Comparison of ENCODE assay signal across 25 mouse cellular contexts in genomic region chr16:22129511-22129910, GRCm38 (mm10).
"Had no signal": no experiment of that assay in that cellular context is flagged by ENCODE, and none has a peak within 500 bp of the region (broad histone marks: within the 10 kb centered on the region; RNA-seq: fewer than 3 reads in every experiment).

No protein-coding gene starts in this region.

- H3K9me3 ChIP-seq: limb, embryonic 10.5 days; limb, embryonic 13.5 days; liver, embryonic 12.5 days; liver, embryonic 15.5 days; lung, embryonic 15.5 days; midbrain, embryonic 13.5 days; neural tube, embryonic 13.5 days; stomach, embryonic 15.5 days had no signal

- H3K4me1 ChIP-seq: liver, embryonic 12.5 days; liver, embryonic 15.5 days; lung, embryonic 15.5 days; midbrain, embryonic 13.5 days had no signal

- H3K27me3 ChIP-seq: limb, embryonic 13.5 days; liver, embryonic 12.5 days; liver, embryonic 15.5 days; lung, embryonic 15.5 days; midbrain, embryonic 13.5 days; neural tube, embryonic 13.5 days; stomach, embryonic 15.5 days had no signal

- DNase-seq: layer of hippocampus, adult 9-11 months; liver; lung, adult 18-20 months; lung, postnatal 10 days; lung, postnatal 36 days; retina, postnatal 1 day; right cerebral cortex, postnatal 25 days; spleen, adult 18-20 months; thymus, adult 18-20 months; thymus, postnatal 36 days had no signal

- H3K4me2 ChIP-seq: limb, embryonic 13.5 days; liver, embryonic 12.5 days; liver, embryonic 15.5 days; lung, embryonic 15.5 days; midbrain, embryonic 13.5 days; neural tube, embryonic 13.5 days; stomach, embryonic 15.5 days had no signal

- H3K9ac ChIP-seq: limb, embryonic 13.5 days; liver, embryonic 12.5 days; liver, embryonic 15.5 days; lung, embryonic 15.5 days; midbrain, embryonic 13.5 days; neural tube, embryonic 13.5 days; stomach, embryonic 15.5 days had no signal

- H3K4me3 ChIP-seq: layer of hippocampus, adult 2 months; limb, embryonic 10.5 days; limb, embryonic 13.5 days; liver, embryonic 12.5 days; liver, embryonic 15.5 days; lung, embryonic 15.5 days; megakaryocyte, embryonic 14.5 days; midbrain, embryonic 10.5 days; midbrain, embryonic 13.5 days; myocyte; neural tube, embryonic 13.5 days; stomach, embryonic 15.5 days had no signal

- H3K36me3 ChIP-seq: liver, embryonic 12.5 days; liver, embryonic 15.5 days; lung, embryonic 15.5 days; midbrain, embryonic 13.5 days; neural tube, embryonic 13.5 days; stomach, embryonic 15.5 days had no signal

- ATAC-seq: inflammation-experienced regulatory T-cells, adult 6 months; intestine, embryonic 16.5 days; liver, embryonic 12.5 days; midbrain, embryonic 13.5 days; midbrain, embryonic 16.5 days had no signal

- H3K27ac ChIP-seq: layer of hippocampus, adult 2 months; limb, embryonic 10.5 days; limb, embryonic 13.5 days; liver, embryonic 12.5 days; liver, embryonic 15.5 days; lung, embryonic 15.5 days; midbrain, embryonic 10.5 days; midbrain, embryonic 13.5 days; neural tube, embryonic 13.5 days; stomach, embryonic 15.5 days had no signal
